Mouse (Mus musculus): ENCODE data around the gene Zbtb43. TPM values are rescaled to one million over a fixed set of nuclear protein-coding genes. Genes with fewer than 3 reads are reported as not detected.

Gene Zbtb43
- total RNA-seq (2021) = 10 to 100 TPM; 21.9 to 26.7 TPM
- long read RNA-seq, experiment 1, full-length matches to known transcripts = 15 of 26 reads
- long read RNA-seq, experiment 1, partial matches to known transcripts = 1 of 26 reads
- long read RNA-seq, experiment 1, other reads (novel, unspliced or antisense) = 10 of 26 reads
- long read RNA-seq, experiment 2, full-length matches to known transcripts = 12 of 22 reads
- long read RNA-seq, experiment 2, partial matches to known transcripts = 0 of 22 reads
- long read RNA-seq, experiment 2, other reads (novel, unspliced or antisense) = 10 of 22 reads

GRCm38 (mm10) chr2:33468466-33469097 lies at the start of gene Zbtb43:
Gene Zbtb43 (minus strand): TSS chr2:33468559.
- peak; percentile 96 for DNase-seq

GRCm38 (mm10) chr2:33515856-33516255 lies 47.5 kb upstream of the Zbtb43 start:
- no peak for DNase-seq

DNA sequence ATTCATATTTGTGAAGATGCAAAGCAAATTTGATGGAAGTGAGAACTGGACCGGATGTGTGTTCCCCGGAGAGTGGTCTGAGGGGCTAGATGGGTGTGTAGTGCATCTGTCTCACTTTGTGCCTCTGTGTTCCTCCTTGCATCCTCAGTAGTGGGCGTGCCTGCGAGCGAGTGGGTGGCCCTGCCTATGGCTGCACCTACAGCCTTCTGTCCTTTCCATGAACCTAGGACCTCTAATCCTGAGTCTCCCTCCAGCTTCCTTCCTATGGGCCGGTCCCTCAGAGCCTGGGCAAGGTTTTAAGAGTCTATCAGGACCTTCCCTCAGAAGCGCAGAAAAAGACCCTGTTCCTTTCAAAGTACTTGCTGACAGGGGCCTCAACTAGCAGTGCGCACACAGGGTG lies 47.1 kb upstream of the Zbtb43 start:
- no peak for DNase-seq

DNA sequence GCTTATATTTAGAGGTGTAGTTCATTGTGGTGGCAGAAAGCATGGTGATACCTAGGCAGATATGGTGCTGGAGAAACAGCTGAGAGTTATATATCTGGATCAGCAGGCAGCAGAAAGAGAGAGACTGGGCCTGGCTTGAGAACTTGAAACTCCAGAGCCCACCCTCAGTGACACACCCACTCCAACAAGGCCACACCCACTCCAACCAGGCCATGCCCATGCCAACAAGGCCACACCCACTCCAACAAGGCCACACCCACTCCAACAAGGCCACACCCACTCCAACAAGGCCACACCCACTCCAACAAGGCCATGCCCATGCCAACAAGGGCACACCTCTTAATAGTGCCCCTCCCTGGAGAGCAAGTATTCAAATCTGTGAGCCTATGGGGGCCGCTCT lies 42.4 kb upstream of the Zbtb43 start:
- no peak for DNase-seq

GRCm38 (mm10) chr2:33502602-33503001 lies 34.2 kb upstream of the Zbtb43 start:
- no peak for DNase-seq

DNA sequence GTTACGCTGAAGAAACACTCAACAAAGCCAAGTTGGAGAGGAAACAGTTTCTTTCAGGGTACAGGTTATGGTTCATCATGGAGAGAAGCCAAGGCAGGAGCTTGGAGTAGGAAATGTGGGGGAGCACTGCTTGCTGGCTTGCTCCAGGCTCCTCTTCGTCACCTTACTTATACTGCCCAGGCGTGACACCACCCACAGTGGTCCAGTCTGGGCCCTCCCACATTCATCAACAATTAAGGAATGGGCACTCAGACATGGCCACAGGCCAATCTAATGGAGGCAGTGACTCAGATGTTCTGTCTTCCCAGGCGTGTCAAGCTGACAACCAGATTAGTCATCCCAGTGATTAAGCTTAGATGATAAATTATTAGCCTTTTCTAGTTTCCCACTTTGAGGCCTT lies 29.9 kb upstream of the Zbtb43 start:
- DNase-seq = peak; percentile 34

GRCm38 (mm10) chr2:33495654-33496053 lies 27.3 kb upstream of the Zbtb43 start:
- DNase-seq = no peak

GRCm38 (mm10) chr2:33492041-33492440 lies 23.7 kb upstream of the Zbtb43 start:
- no peak for DNase-seq

DNA sequence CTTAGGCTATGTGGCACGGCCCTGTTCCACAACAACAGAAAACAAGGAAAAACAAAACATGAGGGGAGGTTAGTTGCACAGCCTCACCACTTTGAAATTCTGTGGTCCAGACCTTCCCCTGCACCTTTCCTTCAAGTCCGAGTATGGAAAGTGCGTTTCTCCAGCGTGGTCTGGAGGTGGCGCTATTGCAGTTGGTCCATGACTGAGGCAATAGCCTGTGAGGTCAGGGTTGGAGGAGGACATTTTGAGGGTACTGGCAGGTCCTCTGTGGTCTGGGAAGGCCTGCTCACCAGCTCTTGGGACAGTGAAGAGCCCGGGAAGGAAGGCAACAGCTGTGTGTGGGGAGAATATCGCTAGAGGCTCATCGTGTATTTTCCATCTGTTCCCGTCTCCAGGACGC lies 21.2 kb upstream of the Zbtb43 start:
- peak; percentile 12 for DNase-seq

GRCm38 (mm10) chr2:33487332-33487731 lies 19.0 kb upstream of the Zbtb43 start:
- no peak for DNase-seq

- DNase-seq = peak; percentile 86
Measured at GRCm38 (mm10) chr2:33486866-33487265, 18.5 kb upstream of the Zbtb43 start.

GRCm38 (mm10) chr2:33477961-33478755 lies 9.8 kb upstream of the Zbtb43 start:
- DNase-seq = no peak

DNA sequence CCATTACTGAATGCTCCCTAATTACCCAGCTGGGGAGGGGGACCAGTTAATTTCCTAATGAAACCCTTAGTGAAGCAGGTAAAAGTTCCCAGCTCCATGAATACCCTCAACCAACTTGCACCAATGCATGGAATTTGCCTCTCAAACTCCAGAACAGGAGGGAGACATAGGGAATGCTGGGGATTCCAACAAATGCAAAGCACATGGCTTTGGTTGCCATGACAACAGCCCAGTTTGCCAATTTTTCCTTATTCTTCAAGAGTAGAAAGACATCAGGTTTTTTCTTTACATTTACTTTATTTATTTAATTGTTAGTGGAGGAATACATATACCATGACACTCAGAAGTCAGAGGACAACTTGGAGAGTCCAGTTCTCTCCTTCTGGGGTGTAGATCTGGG lies 7.6 kb upstream of the Zbtb43 start:
- DNase-seq = no peak

- peak; percentile 50 for DNase-seq
Measured at GRCm38 (mm10) chr2:33467546-33468465, 553 bp downstream of the Zbtb43 start.

DNA sequence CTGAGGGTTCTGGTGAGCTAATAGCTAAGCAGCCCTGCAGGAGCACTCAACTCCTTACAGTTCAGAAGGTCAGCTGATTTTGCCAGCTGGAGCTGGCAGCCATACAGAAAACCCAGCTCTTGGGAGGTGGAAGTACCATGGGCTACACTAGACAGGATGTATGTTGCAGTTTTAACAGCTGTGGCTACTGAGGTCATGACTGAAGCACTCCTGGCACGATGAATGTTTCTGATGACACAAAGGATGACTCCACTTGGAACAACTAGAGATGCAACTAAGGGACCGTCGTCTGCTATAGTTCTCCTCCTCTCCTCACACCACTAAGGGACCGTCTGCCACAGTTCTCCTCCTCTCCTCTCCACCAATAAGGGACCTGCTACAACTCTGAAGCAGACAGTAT lies 2.4 kb downstream of the Zbtb43 start:
- DNase-seq = peak; percentile 47

DNA sequence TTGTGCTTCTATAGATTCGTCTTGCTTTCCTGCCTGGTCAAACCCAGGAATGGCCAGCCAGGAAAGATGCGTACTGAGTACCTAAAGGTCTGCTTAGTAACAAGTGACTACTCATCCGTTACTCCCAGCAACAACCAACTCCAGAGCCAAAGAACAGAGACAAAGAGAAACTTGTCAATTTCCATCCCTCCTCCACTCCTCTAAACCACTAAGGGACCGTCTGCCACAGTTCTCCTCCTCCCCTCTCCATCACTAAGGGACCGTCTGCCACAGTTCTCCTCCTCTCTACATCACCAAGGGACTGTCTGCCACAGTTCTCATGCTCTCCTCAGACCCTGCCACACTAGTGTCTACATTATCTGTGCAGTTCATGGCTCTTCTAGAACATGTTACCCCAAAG lies 3.1 kb downstream of the Zbtb43 start:
- no peak for DNase-seq

GRCm38 (mm10) chr2:33462066-33462465 lies 6.3 kb downstream of the Zbtb43 start:
- DNase-seq = no peak

DNA sequence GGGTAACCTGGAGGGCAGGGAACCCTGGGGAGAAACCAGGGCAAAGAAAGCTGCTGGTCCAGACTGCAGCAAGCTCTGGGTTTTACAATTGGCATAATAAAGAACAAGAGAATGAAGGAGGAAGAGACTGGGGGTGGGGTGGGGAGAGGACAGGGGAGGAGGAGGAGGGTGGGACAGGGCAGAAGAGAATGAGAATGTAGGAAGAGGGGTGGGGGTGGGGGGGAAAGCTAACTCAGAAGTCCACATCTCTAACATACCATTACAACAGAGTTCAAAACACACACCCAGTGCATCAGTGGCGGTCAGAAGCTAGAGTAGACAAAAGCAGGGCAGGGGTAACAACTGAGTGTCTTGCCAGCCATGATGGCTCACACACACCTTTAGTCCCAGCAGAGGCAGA lies 7.3 kb downstream of the Zbtb43 start:
- DNase-seq = no peak

GRCm38 (mm10) chr2:33459660-33460059 lies 8.7 kb downstream of the Zbtb43 start:
- no peak for DNase-seq

DNA sequence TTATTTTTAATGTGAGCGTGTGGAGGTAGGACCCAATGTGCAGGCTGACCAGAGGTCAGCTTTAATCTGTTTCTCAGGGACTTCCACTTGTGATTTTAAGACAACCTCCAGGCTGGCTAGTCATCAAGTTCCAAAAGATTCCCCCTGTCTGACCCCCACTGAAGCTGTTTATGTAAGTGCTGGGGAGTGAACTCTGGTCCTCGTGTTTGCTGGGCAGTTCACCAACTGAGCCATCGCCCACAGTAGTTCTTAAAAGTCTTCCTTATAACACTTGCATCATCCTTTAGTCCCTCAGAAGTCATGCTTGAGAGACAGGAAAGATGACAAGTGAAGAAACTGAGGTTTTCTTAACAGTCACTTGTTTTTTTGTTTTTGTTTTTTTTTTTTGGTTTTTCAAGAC lies 11.7 kb downstream of the Zbtb43 start:
- DNase-seq = no peak

DNA sequence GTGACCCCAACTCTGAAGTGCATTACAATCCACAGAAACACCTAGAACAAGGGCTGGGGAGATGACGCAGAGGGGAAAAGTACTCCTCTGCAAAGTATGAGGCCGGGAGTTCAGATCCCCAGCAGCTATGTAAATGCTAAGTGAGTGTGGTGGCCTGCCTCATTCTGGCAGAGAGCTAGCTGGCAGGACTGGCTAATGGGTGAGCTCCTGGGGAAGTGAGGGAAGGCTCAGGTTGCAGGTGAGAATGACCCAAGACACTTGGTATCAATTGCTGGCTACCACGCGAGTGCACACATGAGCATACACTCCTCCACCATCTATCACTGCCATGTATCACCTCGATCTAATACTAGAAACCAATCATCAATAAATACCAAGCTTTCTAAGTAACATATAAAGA lies 12.1 kb downstream of the Zbtb43 start:
- no peak for DNase-seq

- DNase-seq = no peak
Measured at GRCm38 (mm10) chr2:33455350-33455749, 13.0 kb downstream of the Zbtb43 start.
